Mouse (Mus musculus) liver, embryonic 11.5 days (tissue): ENCODE measurements at regions not wholly inside any gene's neighbourhood (a gene's known extent, or its start where the extent isn't known, plus 50 kb on each side); places are given as distances from the start of the nearest gene placed in this dataset.
"Not testable (repeated sequence)": the region's sequence is repeated elsewhere in the genome, so short reads cannot be mapped to it uniquely, and the experiment has no call there.

Source experiments
- ATAC-seq: fragments of 200-750 bp; cut with Nextera tagmentation; replicated peaks from 2 replicates; pipeline ENCODE4 v1.8.0; 2017; ENCODE audit warnings: moderate number of reproducible peaks, mild to moderate bottlenecking, moderate TSS enrichment, moderate library complexity; ENCODE audit not compliant: low FRiP score
- DNase-seq: peaks from one replicate; pipeline ENCODE4 v3.0.0-alpha.2; 2017; ENCODE audit warnings: low spot score
- H3K27ac ChIP-seq: fragments of 300-500 bp; sonication (generic); 2 replicates; pipeline ENCODE4 v1.5.1; 2014; ENCODE audit warnings: mild to moderate bottlenecking, low read depth, low read length, control low read depth
- H3K27me3 ChIP-seq: fragments of 300-500 bp; sonication (generic); replicated peaks from 2 replicates; pipeline ENCODE4 v1.6.1; 2014; ENCODE audit warnings: low read length, mixed read lengths; ENCODE audit not compliant: control insufficient read depth, insufficient read depth
- H3K36me3 ChIP-seq: fragments of 300-500 bp; sonication (generic); 2 replicates; pipeline ENCODE4 v1.6.1; 2014; ENCODE audit warnings: mild to moderate bottlenecking, low read length, moderate library complexity, mixed read lengths; ENCODE audit not compliant: control insufficient read depth, insufficient read depth
- H3K4me1 ChIP-seq: fragments of 300-500 bp; sonication (generic); replicated peaks from 2 replicates; pipeline ENCODE4 v1.6.1; 2014; ENCODE audit warnings: low read length, mixed read lengths; ENCODE audit not compliant: control insufficient read depth, insufficient read depth
- H3K4me2 ChIP-seq: fragments of 300-500 bp; sonication (generic); 2 replicates; pipeline ENCODE4 v1.6.1; 2014; ENCODE audit warnings: mild to moderate bottlenecking, control low read depth, moderate library complexity
- H3K4me3 ChIP-seq: fragments of 300-500 bp; sonication (generic); 2 replicates; pipeline ENCODE4 v1.5.1; 2014; ENCODE audit warnings: low read depth, low read length, control low read depth
- H3K9ac ChIP-seq: fragments of 300-500 bp; sonication (generic); 2 replicates; pipeline ENCODE4 v1.6.1; 2014; ENCODE audit warnings: low read depth, low read length, control low read depth
- H3K9me3 ChIP-seq: fragments of 300-500 bp; sonication (generic); 2 replicates; pipeline ENCODE4 v1.6.1; 2016; ENCODE audit warnings: low read length, inconsistent platforms, mixed read lengths; ENCODE audit not compliant: control insufficient read depth
- WGBS: fragments of 180-500 bp; shearing (Covaris S2); extraction: QIAGEN DNeasy Blood & Tissue Kit; methylation state at CpG from one replicate; pipeline ENCODE4 v1.1.7; 2014; 5-methylcytosine and 5-hydroxymethylcytosine counted together

DNA sequence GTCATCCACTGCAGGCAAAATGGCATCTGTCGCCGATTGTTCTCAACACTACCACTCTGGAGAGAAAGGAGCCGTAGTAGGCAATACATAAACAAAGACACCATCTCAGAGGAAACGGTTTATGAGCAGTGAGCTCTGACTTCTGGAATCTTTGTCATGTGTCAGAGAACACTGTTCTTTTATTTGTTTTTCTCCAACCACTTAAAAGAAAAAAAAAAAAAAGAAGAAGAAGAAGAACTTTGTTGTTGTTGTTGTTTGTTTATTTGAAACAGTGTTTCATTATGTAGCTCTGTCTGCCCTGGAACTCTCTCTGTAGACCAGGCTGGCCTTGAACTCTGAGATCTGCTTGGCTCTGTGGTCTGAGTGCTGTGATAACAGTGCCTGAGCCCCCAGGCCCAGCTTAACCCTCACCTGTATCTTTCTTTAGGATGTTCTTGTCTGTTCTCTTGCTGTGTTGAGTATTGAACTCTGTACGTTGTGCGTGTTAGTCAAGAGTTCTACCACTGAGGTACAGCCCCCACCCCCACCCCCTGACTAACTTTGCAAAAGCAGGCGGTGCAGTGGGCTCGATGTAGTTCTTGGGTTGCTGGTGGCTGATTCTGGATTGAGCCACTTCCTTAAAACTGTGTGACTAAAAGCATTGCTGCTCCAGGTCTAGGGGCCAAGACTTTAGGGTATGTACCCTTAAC is 65.7 kb upstream of the Cpm start:
- peaks cover 2% of the 10 kb centered on the region; the same call in 1 of the 2 replicates for H3K36me3 ChIP-seq
- no peak overlapping the region for H3K4me2 ChIP-seq
- DNase-seq (no peak), ATAC-seq (no peak)
- no peaks in the 10 kb centered on the region for H3K4me1 ChIP-seq
- H3K9me3 ChIP-seq, result no peaks in the 10 kb centered on the region
- no peak overlapping the region for H3K27ac ChIP-seq
- WGBS, result 66% methylated on average over 8 of the region's 8 CpGs
- H3K9ac ChIP-seq, result no peak overlapping the region
- no peaks in the 10 kb centered on the region for H3K27me3 ChIP-seq
- H3K4me3 ChIP-seq, result no peak overlapping the region

DNA sequence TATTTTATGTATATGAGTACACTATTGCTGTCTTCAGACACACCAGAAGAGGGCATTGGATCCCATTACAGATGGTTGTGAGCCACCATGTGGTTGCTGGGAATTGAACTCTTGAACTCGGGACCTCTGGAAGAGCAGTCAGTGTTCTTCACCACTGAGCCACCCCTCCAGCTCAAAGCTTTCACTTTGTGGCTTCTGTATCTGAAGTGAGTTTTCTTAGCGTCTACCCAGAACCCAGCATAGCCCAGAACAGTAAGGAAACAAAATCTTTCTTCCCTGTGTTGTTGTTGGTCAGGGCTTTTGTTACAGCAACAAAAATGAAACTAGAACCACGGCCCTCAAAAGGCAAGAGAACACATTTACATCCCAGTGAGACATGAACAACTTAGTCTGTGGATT is 66.5 kb upstream of the Cpm start:
- not testable (repeated sequence) for H3K36me3 ChIP-seq, ATAC-seq, DNase-seq, H3K27ac ChIP-seq, H3K4me2 ChIP-seq, H3K4me1 ChIP-seq, H3K4me3 ChIP-seq, H3K27me3 ChIP-seq, H3K9me3 ChIP-seq, H3K9ac ChIP-seq
- 79% methylated on average over 3 of the region's 3 CpGs for WGBS

GRCm38 (mm10) chr10:117561909-117562849 is 67.1 kb upstream of the Cpm start:
- no peak for ATAC-seq
- H3K36me3 ChIP-seq, result peaks cover 2% of the 10 kb centered on the region; the same call in 1 of the 2 replicates
- DNase-seq, result no peak

GRCm38 (mm10) chr10:117561279-117561820 is 68.0 kb upstream of the Cpm start:
- no peak for ATAC-seq

More at GRCm38 (mm10) chr10:117561909-117562849, 67.1 kb upstream of the Cpm start:
- no peak overlapping the region for H3K27ac ChIP-seq
- H3K9ac ChIP-seq, result no peak overlapping the region
- no peak overlapping the region for H3K4me3 ChIP-seq
- H3K4me2 ChIP-seq, result no peak overlapping the region
- WGBS, result 83% methylated on average over 13 of the region's 13 CpGs
- no peaks in the 10 kb centered on the region for H3K9me3 ChIP-seq
- no peaks in the 10 kb centered on the region for H3K27me3 ChIP-seq
- no peaks in the 10 kb centered on the region for H3K4me1 ChIP-seq

GRCm38 (mm10) chr10:117560396-117561278 is 68.7 kb upstream of the Cpm start:
- ATAC-seq (no peak), DNase-seq (no peak)
- Histone ChIP-seq H3K4me2 (no peak overlapping the region), H3K36me3 (no peaks in the 10 kb centered on the region), H3K9me3 (no peaks in the 10 kb centered on the region), H3K9ac (no peak overlapping the region), H3K27ac (no peak overlapping the region), H3K4me1 (no peaks in the 10 kb centered on the region), H3K27me3 (no peaks in the 10 kb centered on the region), H3K4me3 (no peak overlapping the region)
- 64% methylated on average over 9 of the region's 9 CpGs for WGBS

More at GRCm38 (mm10) chr10:117561279-117561820, 68.0 kb upstream of the Cpm start:
- no peaks in the 10 kb centered on the region for H3K4me1 ChIP-seq
- 72% methylated on average over 5 of the region's 5 CpGs for WGBS
- no peak overlapping the region for H3K4me2 ChIP-seq
- no peak overlapping the region for H3K27ac ChIP-seq
- no peak overlapping the region for H3K4me3 ChIP-seq
- no peaks in the 10 kb centered on the region for H3K9me3 ChIP-seq
- H3K27me3 ChIP-seq, result no peaks in the 10 kb centered on the region
- no peak overlapping the region for H3K9ac ChIP-seq
- no peak for DNase-seq
- H3K36me3 ChIP-seq, result no peaks in the 10 kb centered on the region

- no peak overlapping the region for H3K27ac ChIP-seq
- ATAC-seq (no peak), DNase-seq (no peak)
- 67% methylated on average over 17 of the region's 17 CpGs for WGBS
- no peaks in the 10 kb centered on the region for H3K4me1 ChIP-seq
- H3K9me3 ChIP-seq, result no peaks in the 10 kb centered on the region
- no peak overlapping the region for H3K4me3 ChIP-seq
- no peaks in the 10 kb centered on the region for H3K36me3 ChIP-seq
- H3K27me3 ChIP-seq, result no peaks in the 10 kb centered on the region
- H3K4me2 ChIP-seq, result no peak overlapping the region
- no peak overlapping the region for H3K9ac ChIP-seq
Observed at GRCm38 (mm10) chr10:117559615-117560395, 69.5 kb upstream of the Cpm start.

DNA sequence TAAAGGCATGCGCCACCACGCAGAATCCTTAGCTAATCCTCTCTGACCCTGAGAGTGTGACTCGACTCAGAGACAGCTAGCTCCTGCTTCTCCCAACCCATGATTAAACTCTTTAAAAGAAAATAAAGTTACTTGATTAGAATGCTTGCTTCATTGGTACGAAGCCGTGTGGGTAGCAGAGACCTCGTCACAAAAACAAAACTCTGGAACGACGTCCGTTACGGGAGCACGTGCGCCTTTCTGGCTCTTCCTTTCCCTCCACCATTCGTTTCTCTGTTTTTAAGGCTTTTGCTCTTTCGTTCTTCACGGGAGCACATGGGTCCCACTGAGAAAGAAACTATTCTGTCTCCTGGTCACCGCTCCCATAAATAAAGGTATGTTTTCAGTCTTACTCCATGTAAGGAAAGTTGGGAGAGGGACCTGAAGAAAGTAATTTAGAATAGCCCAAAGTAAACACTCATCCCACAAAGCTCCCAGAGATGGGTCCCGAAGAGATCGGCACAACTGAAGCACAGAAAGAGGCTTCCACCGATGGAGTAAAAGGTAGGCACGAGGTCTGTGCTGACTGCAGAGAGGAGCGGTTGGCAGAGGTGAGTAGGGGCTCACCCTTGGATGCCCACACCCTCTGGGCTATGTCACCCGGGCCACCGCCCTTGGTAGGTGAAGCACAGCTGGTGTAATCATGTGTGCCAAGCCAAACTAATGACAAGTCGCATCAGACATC is 70.2 kb upstream of the Cpm start:
- no peak overlapping the region for H3K4me2 ChIP-seq
- H3K27ac ChIP-seq, result no peak overlapping the region
- DNase-seq, result no peak
- 86% methylated on average over 24 of the region's 24 CpGs for WGBS
- H3K9ac ChIP-seq, result no peak overlapping the region
- 0 out of 2 replicates have a peak, but pooled peaks cover 3% of the 10 kb centered on the region for H3K4me1 ChIP-seq
- H3K4me3 ChIP-seq, result no peak overlapping the region
- H3K9me3 ChIP-seq, result no peaks in the 10 kb centered on the region
- ATAC-seq, result no peak
- no peaks in the 10 kb centered on the region for H3K36me3 ChIP-seq
- no peaks in the 10 kb centered on the region for H3K27me3 ChIP-seq
